Mouse (Mus musculus) hindbrain, embryonic 13.5 days (tissue): ENCODE measurements around the gene Slc16a11. TPM values are rescaled to one million over a fixed set of nuclear protein-coding genes. Genes with fewer than 3 reads are reported as not detected.

Source experiments
- ATAC-seq: fragments of 200-750 bp; cut with Nextera tagmentation; 2 replicates; pipeline ENCODE4 v1.8.0; 2017; ENCODE audit warnings: moderate TSS enrichment; ENCODE audit not compliant: low FRiP score
- H3K27ac ChIP-seq: fragments of 300-500 bp; sonication (generic); 2 replicates; pipeline ENCODE4 v1.5.1; 2015; ENCODE audit warnings: inconsistent platforms, mild to moderate bottlenecking, moderate library complexity
- H3K27me3 ChIP-seq: fragments of 300-500 bp; sonication (generic); 2 replicates; pipeline ENCODE4 v1.6.1; 2015; ENCODE audit warnings: mild to moderate bottlenecking, inconsistent platforms
- H3K36me3 ChIP-seq: fragments of 300-500 bp; sonication (generic); 2 replicates; pipeline ENCODE4 v1.6.1; 2015; ENCODE audit warnings: mild to moderate bottlenecking, inconsistent platforms
- H3K4me1 ChIP-seq: fragments of 300-500 bp; sonication (generic); replicated peaks from 2 replicates; pipeline ENCODE4 v1.6.1; 2015; ENCODE audit warnings: inconsistent platforms
- H3K4me2 ChIP-seq: fragments of 300-500 bp; sonication (generic); 2 replicates; pipeline ENCODE4 v1.6.1; 2015; ENCODE audit warnings: inconsistent platforms, mild to moderate bottlenecking, moderate library complexity
- H3K4me3 ChIP-seq: fragments of 300-500 bp; sonication (generic); 2 replicates; pipeline ENCODE4 v1.5.1; 2015; ENCODE audit warnings: mild to moderate bottlenecking, inconsistent platforms
- H3K9ac ChIP-seq: fragments of 300-500 bp; sonication (generic); 2 replicates; pipeline ENCODE4 v1.6.1; 2015; ENCODE audit warnings: mild to moderate bottlenecking, inconsistent platforms
- H3K9me3 ChIP-seq: fragments of 300-500 bp; sonication (generic); 2 replicates; pipeline ENCODE4 v1.6.1; 2016; ENCODE audit warnings: inconsistent platforms
- WGBS: fragments of 180-500 bp; shearing (Covaris S2); methylation state at CpG from one replicate; pipeline ENCODE4 v1.1.7; 2015; 5-methylcytosine and 5-hydroxymethylcytosine counted together
- polyA plus RNA-seq: library from polyadenylated mRNA; unstranded; fragments of >200 nt; fragmentation: Nextera tagmentation; extraction: Ambion mirVana; gene quantifications from 2 replicates; pipeline ENCODE4 v1.2.1, GENCODE M21; 2015

Gene Slc16a11
- polyA plus RNA-seq, 1 experiment from 2014 or later, result 4.6 TPM

GRCm38 (mm10) chr11:70229260-70230010 lies 16.9 kb downstream of the Slc16a11 start, which contains the start of gene Bcl6b:
TSS of gene Bcl6b (minus strand) at chr11:70229798.
- H3K9me3 ChIP-seq, result no peaks in the 10 kb centered on the region
- WGBS, result 2% methylated on average over 39 of the region's 39 CpGs
- peak within 1 kb of the TSS; percentile 55; the same call in 1 of the 2 replicates for H3K9ac ChIP-seq
- H3K27ac ChIP-seq, result peak within 1 kb of the TSS; percentile 5; the same call in 1 of the 2 replicates
- ATAC-seq, result no peak
- H3K36me3 ChIP-seq, result peaks cover 5% of the 10 kb centered on the region
- peak within 1 kb of the TSS; percentile 29 for H3K4me3 ChIP-seq
- peaks cover 74% of the 10 kb centered on the region for H3K27me3 ChIP-seq
- H3K4me1 ChIP-seq, result peaks cover 51% of the 10 kb centered on the region
- H3K4me2 ChIP-seq, result peak within 1 kb of the TSS; percentile 51

- Histone ChIP-seq H3K27me3 (peaks cover 66% of the 10 kb centered on the region), H3K4me1 (peaks cover 51% of the 10 kb centered on the region), H3K9me3 (no peaks in the 10 kb centered on the region), H3K9ac (no peak overlapping the region), H3K4me3 (peak overlapping the region; percentile 29), H3K36me3 (peaks cover 14% of the 10 kb centered on the region), H3K4me2 (peak overlapping the region; percentile 51), H3K27ac (0 out of 2 replicates have a peak overlapping the region, but pooled peaks have one; percentile 5)
- ATAC-seq, result no peak
- WGBS, result under 1% methylated on average over 32 of the region's 32 CpGs
Measured at GRCm38 (mm10) chr11:70230239-70230727, 17.7 kb downstream of the Slc16a11 start.

DNA sequence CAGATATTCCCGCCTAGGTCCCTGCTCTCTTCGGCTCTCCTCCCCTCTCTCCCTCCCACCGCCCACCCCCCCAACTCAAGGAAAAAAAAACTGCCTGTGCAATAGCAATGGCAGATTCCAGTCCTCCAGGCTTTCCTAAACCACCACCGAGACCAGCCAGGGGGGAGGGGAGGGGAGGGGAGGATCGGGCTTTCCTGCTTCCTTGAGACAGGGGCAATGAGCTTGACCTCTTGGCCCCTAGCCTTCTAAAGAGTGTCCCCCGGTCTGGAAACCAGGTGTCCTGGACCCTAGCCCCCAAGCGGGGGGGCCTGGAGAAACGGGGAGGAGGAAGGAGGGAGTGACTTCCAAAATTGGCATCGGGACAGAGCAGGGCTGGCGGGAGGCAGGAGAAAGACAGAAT lies 20.0 kb downstream of the Slc16a11 start:
- no peak for ATAC-seq
- Histone ChIP-seq H3K27ac (no peak overlapping the region), H3K4me1 (peaks cover 56% of the 10 kb centered on the region), H3K9ac (peak overlapping the region; percentile 70), H3K36me3 (peaks cover 21% of the 10 kb centered on the region), H3K9me3 (no peaks in the 10 kb centered on the region), H3K27me3 (peaks cover 43% of the 10 kb centered on the region), H3K4me2 (peak overlapping the region; percentile 53), H3K4me3 (peak overlapping the region; percentile 31)
- 11% methylated on average over 7 of the region's 10 CpGs for WGBS

GRCm38 (mm10) chr11:70233016-70233415 lies 20.5 kb downstream of the Slc16a11 start:
- peak overlapping the region; percentile 53 for H3K4me2 ChIP-seq
- no peaks in the 10 kb centered on the region for H3K9me3 ChIP-seq
- no peak for ATAC-seq
- WGBS, result 42% methylated on average over 8 of the region's 8 CpGs
- H3K4me1 ChIP-seq, result peaks cover 56% of the 10 kb centered on the region
- H3K9ac ChIP-seq, result peak overlapping the region; percentile 70
- H3K4me3 ChIP-seq, result peak overlapping the region; percentile 31
- no peak overlapping the region for H3K27ac ChIP-seq
- peaks cover 21% of the 10 kb centered on the region for H3K36me3 ChIP-seq
- H3K27me3 ChIP-seq, result peaks cover 39% of the 10 kb centered on the region

DNA sequence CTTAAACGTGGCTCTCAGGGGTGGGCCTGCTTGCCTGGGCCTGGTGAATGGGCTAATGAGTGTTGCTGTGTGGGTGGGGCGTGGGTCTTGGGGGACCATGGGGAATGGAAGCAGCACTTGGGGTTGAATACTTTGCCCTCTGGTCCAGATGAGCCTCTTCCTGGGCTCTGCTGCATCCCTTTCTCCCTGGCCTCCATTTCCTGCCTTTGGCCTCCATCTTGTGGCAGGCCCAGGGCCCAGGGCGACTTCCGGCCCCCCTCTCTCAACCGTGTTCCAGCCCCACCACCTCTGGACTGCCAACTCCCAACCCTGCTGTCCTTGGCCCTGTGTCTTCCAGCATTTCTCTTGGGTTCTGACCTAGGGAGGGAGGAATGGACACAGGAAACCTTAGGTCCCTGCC lies 21.5 kb downstream of the Slc16a11 start:
- Histone ChIP-seq H3K27ac (no peak overlapping the region), H3K36me3 (peaks cover 21% of the 10 kb centered on the region), H3K4me1 (peaks cover 58% of the 10 kb centered on the region), H3K4me3 (no peak overlapping the region), H3K4me2 (no peak overlapping the region), H3K27me3 (peaks cover 29% of the 10 kb centered on the region), H3K9me3 (no peaks in the 10 kb centered on the region), H3K9ac (no peak overlapping the region)
- no peak for ATAC-seq
- 56% methylated on average over 5 of the region's 5 CpGs for WGBS

DNA sequence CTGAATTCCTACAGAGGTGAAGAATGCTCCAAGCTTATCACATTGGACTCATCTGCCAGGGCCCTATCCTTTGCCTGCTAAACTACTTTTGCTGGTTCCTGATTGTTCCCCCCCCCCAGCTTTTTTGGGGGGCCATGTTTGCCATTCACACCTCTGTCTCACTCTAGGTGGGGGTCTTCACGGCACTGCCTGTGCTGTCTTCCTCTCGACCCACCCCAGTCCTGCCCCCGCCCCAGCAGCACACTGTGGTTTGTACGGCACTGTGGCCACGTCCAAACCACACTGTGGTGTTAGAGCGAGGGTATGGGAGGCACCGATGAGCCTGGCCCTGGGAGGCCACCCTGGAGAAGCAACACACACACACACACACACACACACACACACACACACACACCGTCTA lies 21.9 kb downstream of the Slc16a11 start:
- Histone ChIP-seq H3K9me3 (no peaks in the 10 kb centered on the region), H3K4me2 (no peak overlapping the region), H3K4me3 (no peak overlapping the region), H3K27ac (no peak overlapping the region), H3K36me3 (peaks cover 21% of the 10 kb centered on the region), H3K4me1 (peaks cover 56% of the 10 kb centered on the region), H3K27me3 (peaks cover 24% of the 10 kb centered on the region), H3K9ac (no peak overlapping the region)
- ATAC-seq, result no peak
- 88% methylated on average over 8 of the region's 8 CpGs for WGBS

DNA sequence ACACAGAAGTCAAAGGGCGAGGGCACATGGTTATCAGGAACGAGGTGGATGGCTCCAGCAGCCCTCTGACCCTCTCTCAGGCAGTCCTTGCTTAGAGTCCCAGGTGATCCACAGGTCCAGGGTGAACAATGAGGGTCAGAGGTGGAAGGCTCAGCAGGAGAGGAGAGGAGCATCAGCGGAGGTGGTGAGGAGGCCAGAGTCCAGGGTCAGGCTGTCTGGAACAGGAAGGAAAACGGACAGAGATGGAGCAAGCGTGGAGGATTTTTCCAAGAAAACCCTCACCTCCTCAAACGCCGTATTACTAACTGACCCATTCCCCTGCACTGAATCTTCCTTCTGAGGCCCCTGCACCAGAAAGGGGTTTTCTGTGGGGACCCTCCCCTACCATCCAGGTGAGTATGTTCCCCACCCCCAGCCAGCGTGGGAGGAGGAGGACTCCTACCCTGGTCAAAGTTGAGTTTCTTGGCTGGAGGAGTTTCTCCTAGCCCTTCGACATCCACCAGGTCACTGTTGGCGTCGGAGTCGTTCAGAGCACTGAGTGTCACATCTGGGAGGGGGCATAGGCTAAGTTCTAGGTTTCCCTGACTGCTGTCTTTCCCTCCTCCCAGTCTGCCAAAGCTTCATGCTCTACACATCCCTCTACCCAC lies 22.8 kb downstream of the Slc16a11 start:
- Histone ChIP-seq H3K9ac (no peak overlapping the region; the same call in 1 of the 2 replicates), H3K27me3 (peaks cover 15% of the 10 kb centered on the region), H3K27ac (no peak overlapping the region), H3K4me3 (no peak overlapping the region), H3K36me3 (peaks cover 21% of the 10 kb centered on the region), H3K4me1 (peaks cover 49% of the 10 kb centered on the region), H3K4me2 (no peak overlapping the region), H3K9me3 (no peaks in the 10 kb centered on the region)
- WGBS, result 91% methylated on average over 12 of the region's 12 CpGs
- no peak for ATAC-seq

DNA sequence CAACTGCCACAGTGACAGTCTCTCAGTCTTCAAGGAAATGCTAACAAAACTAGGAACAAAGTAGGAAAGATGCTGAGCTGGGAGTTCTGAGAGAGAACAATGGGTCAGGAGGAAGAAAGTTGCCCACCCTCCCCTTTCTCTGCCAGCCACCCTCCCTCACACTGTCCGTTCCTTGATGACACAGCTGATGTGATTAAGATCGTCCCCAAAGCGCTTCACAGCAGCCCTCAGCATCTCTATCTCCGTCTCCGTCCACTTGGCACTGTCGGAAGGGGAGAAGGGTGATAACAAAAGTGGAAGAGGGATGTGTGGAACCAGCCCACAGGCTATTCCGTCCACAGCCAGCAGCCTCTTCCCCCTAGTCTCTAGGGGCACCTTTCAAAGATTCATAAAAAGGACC lies 24.2 kb downstream of the Slc16a11 start:
- Histone ChIP-seq H3K4me3 (peak overlapping the region; percentile 93), H3K27me3 (peaks cover 2% of the 10 kb centered on the region; the same call in 1 of the 2 replicates), H3K4me1 (peaks cover 53% of the 10 kb centered on the region), H3K27ac (peak overlapping the region; percentile 95), H3K9ac (peak overlapping the region; percentile 95), H3K9me3 (no peaks in the 10 kb centered on the region), H3K36me3 (peaks cover 21% of the 10 kb centered on the region), H3K4me2 (peak overlapping the region; percentile 94)
- no peak for ATAC-seq
- WGBS, result 35% methylated on average over 7 of the region's 7 CpGs

- Histone ChIP-seq H3K4me2 (peak within 1 kb of the TSS; percentile 94), H3K27me3 (0 out of 2 replicates have a peak, but pooled peaks cover 1% of the 10 kb centered on the region), H3K4me3 (peak within 1 kb of the TSS; percentile 93), H3K4me1 (peaks cover 47% of the 10 kb centered on the region), H3K27ac (peak within 1 kb of the TSS; percentile 95), H3K9me3 (no peaks in the 10 kb centered on the region), H3K9ac (peak within 1 kb of the TSS; percentile 95), H3K36me3 (peaks cover 21% of the 10 kb centered on the region)
- WGBS, result under 1% methylated on average over 66 of the region's 70 CpGs
- ATAC-seq, result peak; percentile 93
Measured at GRCm38 (mm10) chr11:70237457-70238167, 25.1 kb downstream of the Slc16a11 start, which contains the start of gene 0610010K14Rik. TSS of gene 0610010K14Rik (minus strand) at chr11:70237914.

- H3K27me3 ChIP-seq, result peaks cover 4% of the 10 kb centered on the region; the same call in 1 of the 2 replicates
- peaks cover 21% of the 10 kb centered on the region for H3K36me3 ChIP-seq
- H3K4me3 ChIP-seq, result peak overlapping the region; percentile 93
- WGBS, result 12% methylated on average over 23 of the region's 23 CpGs
- H3K4me1 ChIP-seq, result peaks cover 40% of the 10 kb centered on the region
- peak overlapping the region; percentile 95 for H3K27ac ChIP-seq
- no peak for ATAC-seq
- H3K9ac ChIP-seq, result peak overlapping the region; percentile 95
- no peaks in the 10 kb centered on the region for H3K9me3 ChIP-seq
- H3K4me2 ChIP-seq, result peak overlapping the region; percentile 94
Measured at GRCm38 (mm10) chr11:70238591-70239440, 26.3 kb downstream of the Slc16a11 start.
